Mouse (Mus musculus): ENCODE measurements around the gene Crhbp. TPM values are rescaled to one million over a fixed set of nuclear protein-coding genes. Genes with fewer than 3 reads are reported as not detected.

Gene Crhbp
- polyA plus RNA-seq, 1 experiment from 2014 or later = 0.64 TPM

GRCm38 (mm10) chr13:95389866-95390865, 54.6 kb downstream of the Crhbp start:
- no peak overlapping the region for H3K4me3 ChIP-seq (ENCODE audit: low read depth, low read length)
- no peaks in the 10 kb centered on the region for H3K9me3 ChIP-seq (ENCODE audit: control insufficient read depth, low read length)
- peak overlapping the region; percentile 27 for H3K4me2 ChIP-seq (ENCODE audit: low read depth, low read length)
- H3K27ac ChIP-seq (replicated peaks; ENCODE audit: low read depth, low read length) = no peak overlapping the region
- DNase-seq (ENCODE audit: low spot score) (peak; percentile 91), ATAC-seq (ENCODE audit: low read depth) (peak; percentile 71)
- no peak overlapping the region for H3K9ac ChIP-seq (ENCODE audit: low read depth, low read length)
- WGBS = 30% methylated on average over 24 of the region's 24 CpGs
- no peaks in the 10 kb centered on the region for H3K36me3 ChIP-seq (ENCODE audit: control insufficient read depth, insufficient read depth, low read length)
- H3K4me1 ChIP-seq (ENCODE audit: control insufficient read depth, insufficient read depth, low read length) = no peaks in the 10 kb centered on the region
- H3K27me3 ChIP-seq (replicated peaks; ENCODE audit: control insufficient read depth, insufficient read depth, low read length) = no peaks in the 10 kb centered on the region

GRCm38 (mm10) chr13:95388226-95388625, 56.5 kb downstream of the Crhbp start:
- Histone ChIP-seq H3K27ac (replicated peaks; ENCODE audit: low read depth, low read length) (no peak overlapping the region), H3K27me3 (replicated peaks; ENCODE audit: control insufficient read depth, insufficient read depth, low read length) (no peaks in the 10 kb centered on the region), H3K9ac (ENCODE audit: low read depth, low read length) (no peak overlapping the region), H3K36me3 (ENCODE audit: control insufficient read depth, insufficient read depth, low read length) (no peaks in the 10 kb centered on the region), H3K4me3 (ENCODE audit: low read depth, low read length) (no peak overlapping the region), H3K4me1 (ENCODE audit: control insufficient read depth, insufficient read depth, low read length) (no peaks in the 10 kb centered on the region), H3K4me2 (ENCODE audit: low read depth, low read length) (no peak overlapping the region), H3K9me3 (ENCODE audit: control insufficient read depth, low read length) (no peaks in the 10 kb centered on the region)
- DNase-seq (ENCODE audit: low spot score) (no peak), ATAC-seq (ENCODE audit: low read depth) (no peak)
- 82% methylated on average over 5 of the region's 5 CpGs for WGBS

GRCm38 (mm10) chr13:95382418-95382817, 62.3 kb downstream of the Crhbp start:
- no peak for ATAC-seq (ENCODE audit: low read depth)
- H3K4me2 ChIP-seq (ENCODE audit: low read depth, low read length) = no peak overlapping the region

More at GRCm38 (mm10) chr13:95382418-95382817, 62.3 kb downstream of the Crhbp start:
- H3K9ac ChIP-seq (ENCODE audit: low read depth, low read length) = no peak overlapping the region
- no peak overlapping the region for H3K27ac ChIP-seq (replicated peaks; ENCODE audit: low read depth, low read length)
- H3K4me3 ChIP-seq (ENCODE audit: low read depth, low read length) = no peak overlapping the region
- no peaks in the 10 kb centered on the region for H3K36me3 ChIP-seq (ENCODE audit: control insufficient read depth, insufficient read depth, low read length)
- H3K9me3 ChIP-seq (ENCODE audit: control insufficient read depth, low read length) = no peaks in the 10 kb centered on the region
- H3K4me1 ChIP-seq (ENCODE audit: control insufficient read depth, insufficient read depth, low read length) = no peaks in the 10 kb centered on the region
- H3K27me3 ChIP-seq (replicated peaks; ENCODE audit: control insufficient read depth, insufficient read depth, low read length) = no peaks in the 10 kb centered on the region
- no peak for DNase-seq (ENCODE audit: low spot score)
- WGBS = 56% methylated on average over 5 of the region's 5 CpGs

Other genes starting within 250 kb of the Crhbp start
- 4.4 and 4.7 TPM in 2 replicates for gene Pde8b, start 194.6 kb downstream of the Crhbp start, polyA plus RNA-seq (2014; fragmentation: Nextera tagmentation; extraction: Ambion mirVana)
- 48.4 and 63.6 TPM in 2 replicates for gene Zbed3, start 121.3 kb downstream of the Crhbp start, polyA plus RNA-seq (2014; fragmentation: Nextera tagmentation; extraction: Ambion mirVana)
- gene Aggf1, start 69.6 kb downstream of the Crhbp start, polyA plus RNA-seq (2014; fragmentation: Nextera tagmentation; extraction: Ambion mirVana) = 30.2 and 33.4 TPM in 2 replicates
- 1.5 and 2.9 TPM in 2 replicates for gene S100z, start 33.8 kb upstream of the Crhbp start, polyA plus RNA-seq (2014; fragmentation: Nextera tagmentation; extraction: Ambion mirVana)
- gene F2rl1, start 80.3 kb upstream of the Crhbp start, polyA plus RNA-seq (2014; fragmentation: Nextera tagmentation; extraction: Ambion mirVana) = 4.4 and 5.5 TPM in 2 replicates
- 63.4 and 75.4 TPM in 2 replicates for gene F2r, start 173.6 kb upstream of the Crhbp start, polyA plus RNA-seq (2014; fragmentation: Nextera tagmentation; extraction: Ambion mirVana)

Data from embryonic facial prominence, embryonic 14.5 days (tissue).